8 mouse cellular contexts compared by ENCODE assay signal in the genomic region with DNA sequence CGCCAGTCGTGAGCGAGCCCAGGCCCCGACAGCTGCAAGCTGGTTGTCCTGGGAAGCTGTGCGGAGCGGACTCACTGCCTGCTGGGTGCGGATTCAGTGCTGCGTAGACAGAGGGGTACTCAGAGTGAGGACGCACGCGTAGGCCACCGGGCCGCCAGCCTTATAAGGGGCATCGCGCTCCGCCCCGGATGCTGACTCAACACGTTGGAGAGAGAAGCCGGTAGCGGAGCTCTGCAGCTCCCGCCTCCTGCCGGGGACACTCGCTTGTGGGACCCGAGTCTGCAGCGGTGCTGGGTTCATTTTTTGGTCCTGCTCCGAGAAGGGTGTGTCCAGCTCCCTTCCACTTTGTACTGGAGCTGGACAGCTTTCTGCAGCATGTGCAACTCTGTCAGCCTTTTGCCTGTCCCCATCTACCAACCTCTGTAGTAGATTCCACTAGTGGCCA. TPM values are rescaled to one million over a fixed set of nuclear protein-coding genes. Genes with fewer than 3 reads are reported as not detected.
DNase-seq lines count a peak whose midpoint lies in the region; ATAC-seq and TF ChIP-seq lines count a peak whose summit lies in the region.

A gene (minus strand): TSS at position 198 of the 445 bp plus-strand sequence.

- peak within 1 kb of the TSS; percentile 82 for H3K9ac ChIP-seq in ES-E14 (ENCODE audit: insufficient read depth, low read depth, low read length, poor library complexity, severe bottlenecking)
- H3K9ac ChIP-seq in forebrain, embryonic 16.5 days (replicated peaks; ENCODE audit: low read depth, low read length) = peak within 1 kb of the TSS; percentile 85
- H3K9ac ChIP-seq in liver, postnatal 0 days (replicated peaks) = peak within 1 kb of the TSS; percentile 81
- H3K9ac ChIP-seq in neural tube, embryonic 14.5 days (replicated peaks; ENCODE audit: low read depth, low read length) = peak within 1 kb of the TSS; percentile 65

- H3K4me2 ChIP-seq in forebrain, embryonic 16.5 days (ENCODE audit: low read length) = peak within 1 kb of the TSS; percentile 82
- peak within 1 kb of the TSS; percentile 87 for H3K4me2 ChIP-seq in liver, postnatal 0 days (ENCODE audit: low read depth, low read length)
- H3K4me2 ChIP-seq in neural tube, embryonic 14.5 days (ENCODE audit: low read depth, low read length) = peak within 1 kb of the TSS; percentile 68

- H3K27me3 ChIP-seq in forebrain, embryonic 16.5 days (replicated peaks; ENCODE audit: control insufficient read depth, insufficient read depth, low read length) = no peaks in the 10 kb centered on the region
- no peaks in the 10 kb centered on the region for H3K27me3 ChIP-seq in liver, postnatal 0 days (ENCODE audit: insufficient read depth, low read length)
- no peaks in the 10 kb centered on the region for H3K27me3 ChIP-seq in neural tube, embryonic 14.5 days (ENCODE audit: control insufficient read depth, insufficient read depth, low read length)
- no peaks in the 10 kb centered on the region for H3K27me3 ChIP-seq in testis, adult 2 months (ENCODE audit: control insufficient read depth, insufficient read depth, low read length)

- WGBS in forebrain, embryonic 16.5 days = under 1% methylated on average over 26 of the region's 26 CpGs
- 1% methylated on average over 26 of the region's 26 CpGs for WGBS in liver, postnatal 0 days (ENCODE audit: insufficient replicate concordance)
- under 1% methylated on average over 26 of the region's 26 CpGs for WGBS in neural tube, embryonic 14.5 days

- H3K27ac ChIP-seq in ES-E14 (ENCODE audit: insufficient read depth, low read depth, low read length, poor library complexity, severe bottlenecking) = no peak within 1 kb of the TSS; the same call in 1 of the 2 replicates
- H3K27ac ChIP-seq in forebrain, embryonic 16.5 days (ENCODE audit: low read length) = peak within 1 kb of the TSS; percentile 47
- peak within 1 kb of the TSS; percentile 80 for H3K27ac ChIP-seq in liver, postnatal 0 days (ENCODE audit: low read depth)
- peak within 1 kb of the TSS; percentile 44; the same call in 1 of the 2 replicates for H3K27ac ChIP-seq in neural tube, embryonic 14.5 days (ENCODE audit: low read depth, low read length)
- H3K27ac ChIP-seq in testis, adult 2 months (ENCODE audit: control insufficient read depth, insufficient read depth, low read depth, low read length) = peak within 1 kb of the TSS; percentile 70

- in situ Hi-C loops in ES-E14 (cut with MboI; ENCODE audit: low sequenced_read_pairs in 2 of 2, unreplicated experiment in 2 of 2) = no loop called here

- no peaks in the 10 kb centered on the region for H3K9me3 ChIP-seq in ES-E14 (ENCODE audit: control insufficient read depth, insufficient read depth, low read depth, low read length)
- no peaks in the 10 kb centered on the region for H3K9me3 ChIP-seq in forebrain, embryonic 16.5 days (ENCODE audit: control insufficient read depth, low read length)
- H3K9me3 ChIP-seq in liver, postnatal 0 days (ENCODE audit: low read length) = no peaks in the 10 kb centered on the region
- no peaks in the 10 kb centered on the region for H3K9me3 ChIP-seq in neural tube, embryonic 14.5 days (ENCODE audit: control insufficient read depth, low read length)

- intact Hi-C loops in heart, postnatal 25 days (cut with DNase I) = no loop called here

- TF ChIP-seq POLR2A in testis, adult 2 months (IDR thresholded peaks at IDR 0.05; ENCODE audit: control insufficient read depth, low read depth, low read length) = peak; percentile 90

- H3K4me3 ChIP-seq in ES-E14 (ENCODE audit: insufficient read depth in 1 of 2, low read depth in 1 of 2, low read length in 2 of 2, poor library complexity in 1 of 2, severe bottlenecking in 1 of 2) = peak within 1 kb of the TSS; percentile 80
- peak within 1 kb of the TSS; percentile 69 for H3K4me3 ChIP-seq in forebrain, embryonic 16.5 days (replicated peaks; ENCODE audit: low read length)
- H3K4me3 ChIP-seq in liver, postnatal 0 days (ENCODE audit: low read depth, low read length) = peak within 1 kb of the TSS; percentile 69
- H3K4me3 ChIP-seq in neural tube, embryonic 14.5 days (ENCODE audit: low read depth, low read length) = peak within 1 kb of the TSS; percentile 54
- H3K4me3 ChIP-seq in testis, adult 2 months (ENCODE audit: control insufficient read depth, low read depth, low read length) = peak within 1 kb of the TSS; percentile 87

- peak; percentile 94 for ATAC-seq in forebrain, embryonic 16.5 days
- ATAC-seq in liver, postnatal 0 days = peak; percentile 71
- peak; percentile 86 for ATAC-seq in neural tube, embryonic 14.5 days (ENCODE audit: low read depth)

- peaks cover 6% of the 10 kb centered on the region; the same call in 1 of the 2 replicates for H3K36me3 ChIP-seq in ES-E14 (ENCODE audit: control insufficient read depth, insufficient read depth, low read length, poor library complexity, severe bottlenecking)
- no peaks in the 10 kb centered on the region for H3K36me3 ChIP-seq in forebrain, embryonic 16.5 days (ENCODE audit: control insufficient read depth, insufficient read depth)
- H3K36me3 ChIP-seq in liver, postnatal 0 days (replicated peaks; ENCODE audit: insufficient read depth, low read length) = no peaks in the 10 kb centered on the region
- no peaks in the 10 kb centered on the region for H3K36me3 ChIP-seq in neural tube, embryonic 14.5 days (ENCODE audit: control insufficient read depth, insufficient read depth, low read length)
- H3K36me3 ChIP-seq in testis, adult 2 months (ENCODE audit: control insufficient read depth, insufficient read depth, low read length) = no peaks in the 10 kb centered on the region

- no peak for TF ChIP-seq EP300 in liver, postnatal 0 days (IDR thresholded peaks at IDR 0.05; ENCODE audit: low read depth)

- TF ChIP-seq CTCF in liver, postnatal 0 days (IDR thresholded peaks at IDR 0.05; ENCODE audit: low read depth) = peak; percentile 47
- no peak for TF ChIP-seq CTCF in testis, adult 2 months (IDR thresholded peaks at IDR 0.05; ENCODE audit: control insufficient read depth, insufficient read depth, insufficient replicate concordance, low read depth, low read length)

- H3K4me1 ChIP-seq in ES-E14 (ENCODE audit: control insufficient read depth in 2 of 2, insufficient read depth in 2 of 2, low read length in 2 of 2, poor library complexity in 1 of 2) = peaks cover 3 to 9% of the 10 kb centered on the region in 2 experiments; a peak in 3 of 4 replicates
- peaks cover 12% of the 10 kb centered on the region; the same call in 1 of the 2 replicates for H3K4me1 ChIP-seq in forebrain, embryonic 16.5 days (replicated peaks; ENCODE audit: control insufficient read depth, insufficient read depth, low read length)
- H3K4me1 ChIP-seq in liver, postnatal 0 days (ENCODE audit: insufficient read depth) = peaks cover 15% of the 10 kb centered on the region
- H3K4me1 ChIP-seq in neural tube, embryonic 14.5 days (ENCODE audit: control insufficient read depth, insufficient read depth, low read length) = no peaks in the 10 kb centered on the region; the same call in 1 of the 2 replicates
- H3K4me1 ChIP-seq in testis, adult 2 months (ENCODE audit: control insufficient read depth, insufficient read depth, low read length) = peaks cover 5% of the 10 kb centered on the region; the same call in 1 of the 2 replicates

- DNase-seq in ES-E14 (ENCODE audit: low read depth, low spot score) = no peak
- peak; percentile 82 to 86 for DNase-seq in cerebellum, adult 18-20 months
- DNase-seq in heart, postnatal 25 days (ENCODE audit: low spot score) = peak; percentile 88
- peak; percentile 92 for DNase-seq in layer of hippocampus, adult 11-12 months (ENCODE audit: low spot score)
- peak; percentile 87 for DNase-seq in liver, postnatal 0 days

TF ChIP-seq in ES-E14, 5 proteins besides CTCF, POLR2A, EP300 and RAD21:
- TF ChIP-seq ZNF384 (IDR thresholded peaks at IDR 0.05; ENCODE audit: low read depth, low read length) = no peak
- TF ChIP-seq CHD2 (IDR thresholded peaks at IDR 0.05; ENCODE audit: low read depth, low read length) = no peak
- no peak for TF ChIP-seq HCFC1 (IDR thresholded peaks at IDR 0.05; ENCODE audit: borderline replicate concordance, insufficient read depth, low read length)
- TF ChIP-seq MAFK (IDR thresholded peaks at IDR 0.05; ENCODE audit: insufficient read depth, low read depth, low read length) = peak; percentile 86
- TF ChIP-seq ZC3H11A (IDR thresholded peaks at IDR 0.05; ENCODE audit: borderline replicate concordance, low read depth, low read length) = no peak

RNA-seq across cellular contexts. Expression of the gene that starts here (rescaled TPM):
- 121 and 146 TPM in 2 replicates for total RNA-seq in ES-E14 (2012; rRNA removed)
- 402 and 460 TPM in 2 replicates for polyA plus RNA-seq in forebrain, embryonic 16.5 days (2015; fragmentation: Nextera tagmentation; extraction: Ambion mirVana)
- total RNA-seq in heart, postnatal 25 days (2021) = 100 to 1,000 TPM; 321 to 327 TPM
- polyA plus RNA-seq in liver, postnatal 0 days (2015; fragmentation: Nextera tagmentation; extraction: Ambion mirVana) = 428 and 442 TPM in 2 replicates
- 437 and 484 TPM in 2 replicates for polyA plus RNA-seq in neural tube, embryonic 14.5 days (2014; fragmentation: Nextera tagmentation; extraction: Ambion mirVana)
- 88.6 and 94.9 TPM in 2 replicates for polyA plus RNA-seq in testis, adult 2 months (2012; rRNA removed)
